Mouse (Mus musculus): ENCODE data around the gene Gm9964. TPM values are rescaled to one million over a fixed set of nuclear protein-coding genes. Genes with fewer than 3 reads are reported as not detected.

Gene Gm9964
- polyA plus RNA-seq, 1 experiment from 2014 or later = 0.32 TPM

DNA sequence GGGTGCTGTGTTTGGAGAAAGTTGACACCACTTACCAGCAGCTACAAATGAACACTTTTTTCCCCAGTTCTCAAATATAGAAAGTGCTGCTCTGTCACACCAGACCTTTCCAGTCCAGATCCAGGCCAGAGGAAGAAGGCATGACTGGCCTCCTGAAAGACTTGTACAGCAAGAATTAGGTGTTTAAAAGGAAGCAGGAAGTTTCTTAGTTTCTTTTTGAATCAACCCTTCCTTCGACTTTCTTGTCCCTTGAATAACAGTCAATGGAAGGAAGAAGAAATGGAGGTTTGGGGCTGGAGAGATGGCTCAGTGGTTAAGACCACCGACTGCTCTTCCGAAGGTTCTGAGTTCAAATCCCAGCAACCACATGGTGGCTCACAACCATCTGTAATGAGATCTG, 3.7 kb downstream of the Gm9964 start:
- H3K27ac ChIP-seq = no peak overlapping the region
- H3K4me1 ChIP-seq (replicated peaks) = no peaks in the 10 kb centered on the region
- 97% methylated on average over 3 of the region's 3 CpGs for WGBS
- no peak for ATAC-seq (ENCODE audit: low FRiP score)
- no peaks in the 10 kb centered on the region for H3K9me3 ChIP-seq
- H3K27me3 ChIP-seq = no peaks in the 10 kb centered on the region
- H3K4me3 ChIP-seq = no peak overlapping the region
- H3K36me3 ChIP-seq = no peaks in the 10 kb centered on the region
- no peak overlapping the region for H3K4me2 ChIP-seq
- no peak overlapping the region for H3K9ac ChIP-seq

DNA sequence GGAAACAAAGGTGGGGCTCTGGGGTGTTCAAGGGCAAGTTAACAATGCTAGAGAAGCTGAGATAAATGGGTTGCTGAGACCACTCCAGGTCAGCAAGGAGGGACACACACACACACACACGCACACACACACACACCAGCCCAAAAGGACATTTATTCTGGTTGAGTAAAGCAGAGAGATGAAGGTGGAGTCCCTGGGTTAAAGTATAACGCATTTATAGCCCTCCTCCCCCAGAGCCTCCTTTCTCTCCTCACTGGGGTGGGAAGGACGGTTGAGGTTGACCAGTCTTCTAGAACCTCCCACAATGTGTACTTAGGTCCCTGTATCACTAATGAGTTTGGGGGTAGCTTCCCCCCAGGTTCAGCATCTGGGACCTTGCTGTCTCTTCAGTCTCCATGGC, 4.6 kb downstream of the Gm9964 start:
- no peaks in the 10 kb centered on the region for H3K4me1 ChIP-seq (replicated peaks)
- WGBS = 71% methylated on average over 3 of the region's 3 CpGs
- no peak for ATAC-seq (ENCODE audit: low FRiP score)
- H3K9ac ChIP-seq = no peak overlapping the region
- no peaks in the 10 kb centered on the region for H3K36me3 ChIP-seq
- H3K9me3 ChIP-seq = no peaks in the 10 kb centered on the region
- H3K27ac ChIP-seq = no peak overlapping the region
- H3K4me3 ChIP-seq = no peak overlapping the region
- H3K4me2 ChIP-seq = no peak overlapping the region
- H3K27me3 ChIP-seq = no peaks in the 10 kb centered on the region

DNA sequence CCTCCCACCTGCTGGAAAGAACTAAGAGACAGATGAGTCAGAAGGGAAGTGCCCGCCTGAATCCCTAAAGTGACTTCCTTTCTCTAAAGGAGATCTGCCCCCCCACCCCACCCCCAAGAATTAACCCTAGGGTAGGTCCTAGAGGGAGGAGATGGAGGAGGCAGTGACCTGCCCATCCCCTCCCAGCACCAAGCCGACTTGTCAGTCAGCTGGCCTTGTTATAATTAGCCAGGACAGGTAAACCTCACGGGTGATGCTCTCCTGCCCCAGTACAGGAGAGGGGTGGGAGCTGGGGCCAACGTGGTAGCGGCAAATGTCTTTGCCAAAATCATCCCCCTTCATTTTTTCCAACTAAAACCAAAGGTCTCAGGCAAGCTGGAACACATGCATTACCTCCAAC, 5.1 kb downstream of the Gm9964 start:
- Histone ChIP-seq H3K36me3 (no peaks in the 10 kb centered on the region), H3K4me2 (no peak overlapping the region), H3K27ac (no peak overlapping the region), H3K9me3 (no peaks in the 10 kb centered on the region), H3K27me3 (no peaks in the 10 kb centered on the region), H3K4me3 (no peak overlapping the region), H3K9ac (no peak overlapping the region), H3K4me1 (replicated peaks) (no peaks in the 10 kb centered on the region)
- WGBS = 67% methylated on average over 5 of the region's 5 CpGs
- no peak for ATAC-seq (ENCODE audit: low FRiP score)

DNA sequence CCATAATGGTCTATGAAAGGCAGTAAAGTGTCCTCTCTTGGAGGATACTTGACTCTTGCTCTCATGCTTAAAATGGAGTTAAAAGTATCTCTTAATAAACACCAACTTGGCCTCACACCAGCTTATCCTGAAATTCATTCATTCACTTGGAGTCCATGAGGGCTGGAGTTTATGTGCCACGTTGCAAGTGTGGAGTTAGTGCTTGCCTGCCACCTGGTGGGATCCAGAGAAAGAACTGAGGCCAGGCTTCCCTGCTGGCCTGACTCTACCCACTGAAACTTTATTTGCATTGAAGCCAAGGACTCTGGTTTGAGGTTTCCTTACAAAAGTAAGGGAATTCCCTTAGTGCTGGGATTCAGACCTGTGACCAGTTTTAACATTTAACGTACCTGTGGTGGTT, 6.2 kb downstream of the Gm9964 start:
- no peak for ATAC-seq (ENCODE audit: low FRiP score)
- H3K9me3 ChIP-seq = no peaks in the 10 kb centered on the region
- 53% methylated on average over 2 of the region's 2 CpGs for WGBS

DNA sequence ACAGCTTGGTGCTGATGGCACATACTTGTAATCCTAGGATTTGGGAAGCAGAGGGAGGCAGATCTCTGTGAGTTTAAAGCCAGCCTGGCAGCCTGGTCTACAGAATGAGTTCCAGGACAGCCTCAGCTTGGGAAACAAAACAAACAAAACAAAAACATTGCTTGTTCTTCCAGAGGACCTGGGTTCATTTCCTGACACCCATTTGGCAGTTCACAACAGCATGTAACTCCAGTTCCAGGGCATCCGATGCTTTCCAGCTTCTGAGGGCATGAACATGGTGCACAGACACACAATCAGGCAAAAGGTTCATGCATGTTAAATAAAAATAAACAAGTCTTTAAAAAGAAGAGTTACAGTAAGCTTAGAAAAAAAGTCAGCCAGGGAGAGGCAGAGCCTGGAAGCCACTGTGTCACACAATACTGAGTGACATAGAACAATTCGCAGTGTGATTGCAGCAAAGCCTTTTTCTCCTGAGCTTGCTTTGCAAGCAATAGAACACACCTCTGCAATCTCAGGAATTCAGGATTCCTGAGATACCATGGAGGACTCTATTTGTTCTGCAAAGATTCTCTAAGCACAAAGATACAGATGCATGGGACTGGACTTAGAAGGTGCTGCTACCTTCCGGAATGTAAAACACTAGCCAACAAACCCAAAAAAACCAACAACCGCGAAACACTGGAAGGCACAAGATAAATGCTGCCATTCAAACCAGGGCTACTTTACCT, 7.6 kb downstream of the Gm9964 start:
- 92% methylated on average over 5 of the region's 5 CpGs for WGBS
- Histone ChIP-seq H3K36me3 (no peaks in the 10 kb centered on the region), H3K9ac (no peak overlapping the region), H3K9me3 (no peaks in the 10 kb centered on the region), H3K4me1 (replicated peaks) (no peaks in the 10 kb centered on the region), H3K4me2 (no peak overlapping the region), H3K27ac (no peak overlapping the region), H3K27me3 (no peaks in the 10 kb centered on the region), H3K4me3 (no peak overlapping the region)
- no peak for ATAC-seq (ENCODE audit: low FRiP score)

More for the DNA sequence above, 6.2 kb downstream of the Gm9964 start:
- Histone ChIP-seq H3K36me3 (no peaks in the 10 kb centered on the region), H3K4me2 (no peak overlapping the region), H3K27me3 (no peaks in the 10 kb centered on the region), H3K9ac (no peak overlapping the region), H3K27ac (no peak overlapping the region), H3K4me3 (no peak overlapping the region), H3K4me1 (replicated peaks) (no peaks in the 10 kb centered on the region)

GRCm38 (mm10) chr11:79288278-79288843, 8.3 kb downstream of the Gm9964 start:
- Histone ChIP-seq H3K36me3 (no peaks in the 10 kb centered on the region), H3K4me2 (no peak overlapping the region), H3K9me3 (no peaks in the 10 kb centered on the region), H3K27me3 (no peaks in the 10 kb centered on the region), H3K4me1 (replicated peaks) (no peaks in the 10 kb centered on the region), H3K4me3 (no peak overlapping the region), H3K9ac (no peak overlapping the region), H3K27ac (no peak overlapping the region)
- ATAC-seq (ENCODE audit: low FRiP score) = no peak
- 73% methylated on average over 7 of the region's 7 CpGs for WGBS

DNA sequence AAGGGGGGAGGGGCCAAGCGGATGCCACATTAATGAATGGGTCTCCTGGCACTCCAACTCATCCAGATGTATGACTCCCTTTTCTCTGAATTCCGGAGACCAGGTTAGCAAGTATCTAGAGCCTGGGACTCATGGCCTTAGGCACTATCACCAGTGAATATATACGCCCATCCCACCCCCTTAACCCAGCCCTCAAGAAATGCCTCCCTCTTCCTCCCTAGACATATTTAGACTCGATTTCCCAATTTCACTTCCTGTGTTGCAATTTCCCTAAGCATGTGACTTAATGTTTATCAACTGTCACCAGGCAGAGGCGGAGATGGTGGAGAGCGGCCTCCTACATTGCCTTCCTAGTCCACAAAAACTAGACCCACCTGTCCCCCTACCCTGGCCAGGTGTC, 9.3 kb downstream of the Gm9964 start:
- ATAC-seq (ENCODE audit: low FRiP score) = no peak
- 84% methylated on average over 6 of the region's 6 CpGs for WGBS
- H3K4me3 ChIP-seq = no peak overlapping the region

GRCm38 (mm10) chr11:79286305-79286799, 10.4 kb downstream of the Gm9964 start:
- no peaks in the 10 kb centered on the region for H3K9me3 ChIP-seq
- 82% methylated on average over 9 of the region's 9 CpGs for WGBS
- H3K27me3 ChIP-seq = no peaks in the 10 kb centered on the region
- no peaks in the 10 kb centered on the region for H3K36me3 ChIP-seq
- H3K4me2 ChIP-seq = no peak overlapping the region
- H3K9ac ChIP-seq = no peak overlapping the region
- H3K4me3 ChIP-seq = no peak overlapping the region
- no peaks in the 10 kb centered on the region for H3K4me1 ChIP-seq (replicated peaks)
- H3K27ac ChIP-seq = no peak overlapping the region
- ATAC-seq (ENCODE audit: low FRiP score) = no peak

More for the DNA sequence above, 9.3 kb downstream of the Gm9964 start:
- Histone ChIP-seq H3K9me3 (no peaks in the 10 kb centered on the region), H3K36me3 (no peaks in the 10 kb centered on the region), H3K9ac (no peak overlapping the region), H3K27ac (no peak overlapping the region), H3K4me1 (replicated peaks) (no peaks in the 10 kb centered on the region), H3K4me2 (no peak overlapping the region), H3K27me3 (no peaks in the 10 kb centered on the region)

DNA sequence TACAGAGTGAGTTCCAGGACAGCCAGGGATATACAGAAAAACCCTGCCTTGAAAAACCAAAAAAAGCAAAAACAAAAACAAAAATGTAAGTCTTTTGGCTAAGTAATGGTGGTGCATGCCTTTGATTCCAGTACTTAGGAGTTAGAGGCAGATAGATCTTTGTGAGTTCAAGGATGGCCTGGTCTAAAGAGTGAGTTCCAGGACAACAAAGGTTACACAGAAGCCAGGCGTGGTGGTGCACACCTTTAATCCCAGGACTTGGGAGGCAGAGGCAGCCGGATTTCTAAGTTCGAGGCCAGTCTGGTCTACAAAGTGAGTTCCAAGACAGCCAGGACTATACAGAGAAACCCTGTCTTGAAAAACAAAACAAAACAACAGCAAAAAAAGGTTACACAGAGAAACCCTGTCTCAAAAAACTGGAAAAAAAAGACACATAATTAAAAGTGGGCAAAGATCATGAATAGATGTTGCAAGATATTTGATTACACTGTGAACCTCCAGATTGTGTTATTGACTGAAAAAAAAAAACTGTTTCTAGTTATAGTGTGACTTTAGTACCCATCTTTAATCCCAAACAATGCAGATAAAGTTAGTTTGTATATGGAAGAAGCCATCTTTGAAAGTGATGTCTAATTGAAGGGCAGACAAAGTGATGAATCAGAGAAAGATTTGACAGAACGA, 13.2 kb downstream of the Gm9964 start:
- no peak overlapping the region for H3K4me2 ChIP-seq
- H3K4me3 ChIP-seq = no peak overlapping the region
- no peaks in the 10 kb centered on the region for H3K9me3 ChIP-seq
- H3K4me1 ChIP-seq (replicated peaks) = peaks cover 9% of the 10 kb centered on the region; the same call in 1 of the 2 replicates
- H3K27ac ChIP-seq = no peak overlapping the region
- 89% methylated on average over 4 of the region's 4 CpGs for WGBS
- no peaks in the 10 kb centered on the region for H3K27me3 ChIP-seq
- no peaks in the 10 kb centered on the region for H3K36me3 ChIP-seq
- H3K9ac ChIP-seq = no peak overlapping the region
- no peak for ATAC-seq (ENCODE audit: low FRiP score)

DNA sequence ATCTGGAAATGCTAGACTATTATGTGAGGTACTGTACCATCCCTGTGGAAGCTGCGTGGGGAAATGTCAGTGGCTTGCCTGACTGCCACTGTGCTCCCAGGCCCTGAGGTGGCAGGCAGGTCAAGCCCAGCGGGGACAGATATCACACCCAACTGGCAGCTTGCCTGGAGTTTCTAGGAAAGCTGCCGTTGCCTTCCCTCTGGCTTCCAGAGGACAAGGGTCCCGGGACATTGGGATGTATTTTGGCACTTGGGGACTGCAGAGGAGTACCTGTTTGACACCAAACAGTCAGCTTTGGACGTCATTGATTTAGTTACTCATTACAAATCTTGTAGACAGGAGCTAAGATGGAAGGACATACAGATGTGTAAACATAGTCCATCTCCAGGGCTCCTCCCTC, 15.3 kb downstream of the Gm9964 start:
- H3K4me1 ChIP-seq (replicated peaks) = peaks cover 9% of the 10 kb centered on the region; the same call in 1 of the 2 replicates
- H3K9ac ChIP-seq = no peak overlapping the region
- no peak for ATAC-seq (ENCODE audit: low FRiP score)
- H3K27me3 ChIP-seq = no peaks in the 10 kb centered on the region
- no peaks in the 10 kb centered on the region for H3K9me3 ChIP-seq
- H3K4me3 ChIP-seq = no peak overlapping the region
- H3K4me2 ChIP-seq = no peak overlapping the region
- H3K27ac ChIP-seq = no peak overlapping the region
- H3K36me3 ChIP-seq = no peaks in the 10 kb centered on the region
- 72% methylated on average over 5 of the region's 5 CpGs for WGBS

DNA sequence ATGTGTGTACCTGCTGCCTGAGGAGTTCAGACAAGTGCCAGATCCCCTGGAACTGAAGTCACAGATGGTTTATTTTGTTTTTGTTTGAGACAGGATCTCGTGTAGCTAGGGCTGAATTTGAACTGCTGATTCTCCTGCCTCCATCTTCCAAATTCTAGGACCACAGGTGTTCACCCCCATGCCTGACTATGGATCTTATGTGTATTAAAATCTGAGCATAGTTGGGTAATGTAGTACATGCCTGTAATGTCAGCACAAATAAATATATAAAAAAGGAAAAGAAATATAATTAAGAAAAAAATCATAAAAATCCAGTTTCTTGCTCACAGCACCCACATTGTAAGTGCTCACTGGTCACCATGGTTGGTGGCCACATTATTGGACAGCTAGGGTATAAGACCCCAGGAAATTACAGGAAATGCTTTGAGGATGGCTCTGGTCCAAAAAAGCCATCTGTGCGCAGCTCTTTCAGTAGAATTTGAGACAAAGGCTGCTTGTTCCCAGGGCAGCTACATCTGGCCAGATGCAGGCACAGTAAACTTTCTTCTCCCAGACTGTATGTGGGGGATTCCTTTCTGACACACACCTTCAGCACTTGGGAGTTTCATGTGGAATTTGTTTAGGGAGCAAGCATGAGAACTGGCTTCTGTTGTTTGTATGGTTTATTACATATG, 16.8 kb downstream of the Gm9964 start:
- Histone ChIP-seq H3K9ac (no peak overlapping the region), H3K4me2 (no peak overlapping the region), H3K27me3 (no peaks in the 10 kb centered on the region), H3K9me3 (no peaks in the 10 kb centered on the region), H3K27ac (no peak overlapping the region), H3K4me1 (replicated peaks) (peaks cover 9% of the 10 kb centered on the region; the same call in 1 of the 2 replicates), H3K36me3 (no peaks in the 10 kb centered on the region), H3K4me3 (no peak overlapping the region)
- WGBS = 51% methylated on average over 2 of the region's 2 CpGs
- ATAC-seq (ENCODE audit: low FRiP score) = no peak

DNA sequence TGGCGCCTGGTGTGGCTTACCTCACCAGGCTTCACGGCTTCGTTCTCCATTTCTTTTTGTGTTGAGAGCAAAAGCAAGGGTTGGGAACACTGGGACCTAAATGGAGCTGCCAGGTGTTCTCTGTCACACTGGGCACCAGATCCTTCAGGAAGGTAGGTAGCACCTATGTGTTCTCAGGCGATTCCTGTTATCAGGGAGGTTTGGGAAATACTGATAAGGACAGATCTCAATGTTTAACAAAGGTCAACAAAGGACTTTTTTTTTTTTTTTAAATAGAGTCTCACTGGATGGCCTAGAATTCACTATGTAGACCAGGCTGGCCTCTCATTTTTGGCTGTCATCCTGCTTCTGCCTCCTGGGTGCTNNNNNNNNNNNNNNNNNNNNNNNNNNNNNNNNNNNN, 22.9 kb downstream of the Gm9964 start:
- H3K4me3 ChIP-seq = no peak overlapping the region
- no peaks in the 10 kb centered on the region for H3K27me3 ChIP-seq
- H3K9ac ChIP-seq = no peak overlapping the region
- no peak overlapping the region for H3K27ac ChIP-seq
- WGBS = 86% methylated on average over 4 of the region's 4 CpGs
- no peak overlapping the region for H3K4me2 ChIP-seq
- no peaks in the 10 kb centered on the region for H3K4me1 ChIP-seq (replicated peaks)
- H3K9me3 ChIP-seq = no peaks in the 10 kb centered on the region
- no peaks in the 10 kb centered on the region for H3K36me3 ChIP-seq
- no peak for ATAC-seq (ENCODE audit: low FRiP score)
